Mouse (Mus musculus): ENCODE data around the gene Tmem178b.

DNA sequence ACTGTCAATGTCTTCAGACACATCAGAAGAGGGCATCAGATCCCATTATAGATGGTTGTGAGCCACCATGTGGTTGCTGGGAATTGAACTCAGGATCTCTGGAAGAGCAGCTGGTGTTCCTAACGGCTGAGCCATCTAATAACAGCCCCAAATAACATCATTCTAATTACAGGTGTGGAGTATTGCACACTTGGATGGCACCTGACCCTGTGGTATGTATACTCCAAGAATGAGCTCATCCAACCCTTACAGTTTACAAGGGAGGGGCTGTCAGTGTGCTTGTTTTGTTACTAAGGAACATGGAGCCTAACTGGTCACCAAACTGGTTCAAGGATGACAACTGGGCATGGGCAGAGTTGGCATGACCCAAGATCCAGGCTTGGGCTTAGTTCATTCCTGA is 190.8 kb downstream of the Tmem178b start:
- no peak for TF ChIP-seq CTCF (IDR thresholded peaks at IDR 0.05; ENCODE audit: low read depth)
- no peak for TF ChIP-seq EP300 (IDR thresholded peaks at IDR 0.05; ENCODE audit: low read depth)
